Mouse (Mus musculus) ovary, postnatal 36 days (tissue): Measurements from ENCODE around the gene Sox15.

ENCODE experiments used
- DNase-seq: peaks from one replicate; pipeline ENCODE4 v3.0.0; 2022; ENCODE audit warnings: low spot score, mixed read lengths

Gene Sox15

DNA sequence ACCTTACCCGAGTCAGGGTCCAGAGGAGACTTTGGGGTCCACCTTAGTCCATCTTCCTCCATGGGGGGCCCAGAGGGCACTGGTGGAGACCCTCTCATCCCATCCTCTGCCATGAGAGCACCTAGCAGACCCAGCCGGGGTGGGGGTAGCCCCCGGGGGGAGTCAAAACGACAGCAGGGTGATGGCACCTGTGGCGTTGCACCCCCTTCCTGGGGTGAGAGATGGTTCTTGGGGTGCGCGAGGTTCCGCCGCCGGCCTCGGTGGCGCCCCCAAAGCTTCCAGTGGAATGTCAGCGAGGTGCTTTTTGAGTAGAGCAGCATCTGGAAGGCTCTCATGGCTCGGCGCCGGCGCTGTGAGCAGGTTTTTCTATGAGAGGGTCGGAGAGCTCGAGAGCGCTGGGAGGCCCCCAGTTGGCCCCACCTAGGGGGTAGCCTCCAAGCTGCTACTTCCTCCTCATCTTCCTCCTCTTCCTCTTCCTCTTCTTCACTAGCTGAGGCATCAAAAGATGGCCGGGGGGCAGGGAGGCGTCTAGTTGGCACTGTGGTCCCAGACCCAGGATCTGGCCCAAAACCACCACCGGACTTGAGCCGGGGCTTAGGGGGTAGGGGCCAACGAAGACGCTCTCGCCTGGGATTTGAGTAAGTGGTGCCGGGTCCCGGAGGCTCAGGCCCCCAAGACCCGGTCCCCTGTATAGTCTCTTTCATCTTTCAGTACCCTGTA lies 25.2 kb downstream of the Sox15 start:
- no peak for DNase-seq

DNA sequence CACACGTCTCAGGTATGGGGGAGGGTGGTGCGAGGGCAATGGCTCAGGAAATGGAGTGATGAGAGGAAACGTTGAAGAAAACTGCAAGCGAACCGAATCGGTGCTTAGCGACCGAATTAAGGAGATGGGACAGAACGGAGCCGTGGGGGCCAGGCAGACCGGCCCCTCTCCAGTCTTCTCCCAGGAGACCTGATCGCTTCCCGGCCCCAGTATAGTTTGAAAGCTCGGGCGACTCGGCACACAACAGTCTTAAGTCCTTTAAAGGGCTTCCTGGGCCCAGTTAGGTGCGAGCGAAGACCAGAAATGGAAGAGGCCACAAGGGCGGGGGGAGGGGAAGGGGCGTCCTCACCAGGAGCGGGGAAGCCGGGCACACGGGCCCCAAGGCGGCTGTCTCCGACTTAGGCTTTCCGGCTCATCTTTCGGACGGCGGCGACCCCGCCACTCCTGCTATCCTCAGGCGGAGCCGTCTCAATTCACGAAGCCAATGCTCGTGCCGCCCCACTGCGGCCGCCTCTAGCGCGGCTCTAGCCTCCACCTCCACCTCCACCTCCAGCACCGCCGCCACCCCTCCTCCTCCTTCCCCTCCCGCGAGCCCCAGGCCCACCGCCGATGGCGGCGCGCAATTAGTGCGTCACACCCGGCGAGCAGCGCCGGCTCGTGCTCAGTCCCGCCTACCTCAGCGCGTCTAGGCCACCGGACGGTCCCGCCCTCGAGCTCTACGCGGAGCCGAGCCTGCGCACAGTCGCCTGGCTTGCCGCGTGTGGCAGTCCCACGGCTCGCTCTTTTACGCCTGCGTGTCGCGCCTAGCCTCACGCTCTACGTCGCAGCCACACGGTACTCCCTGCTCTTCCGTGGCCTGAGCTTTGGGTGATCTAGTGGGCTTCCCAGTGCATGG lies 26.4 kb downstream of the Sox15 start, which contains the start of gene Senp3:
Senp3 (minus strand) TSS at position 771 of the 895 bp plus-strand sequence.
- DNase-seq: peak; percentile 96

GRCm38 (mm10) chr11:69682209-69682839 lies 27.2 kb downstream of the Sox15 start:
- no peak for DNase-seq

DNA sequence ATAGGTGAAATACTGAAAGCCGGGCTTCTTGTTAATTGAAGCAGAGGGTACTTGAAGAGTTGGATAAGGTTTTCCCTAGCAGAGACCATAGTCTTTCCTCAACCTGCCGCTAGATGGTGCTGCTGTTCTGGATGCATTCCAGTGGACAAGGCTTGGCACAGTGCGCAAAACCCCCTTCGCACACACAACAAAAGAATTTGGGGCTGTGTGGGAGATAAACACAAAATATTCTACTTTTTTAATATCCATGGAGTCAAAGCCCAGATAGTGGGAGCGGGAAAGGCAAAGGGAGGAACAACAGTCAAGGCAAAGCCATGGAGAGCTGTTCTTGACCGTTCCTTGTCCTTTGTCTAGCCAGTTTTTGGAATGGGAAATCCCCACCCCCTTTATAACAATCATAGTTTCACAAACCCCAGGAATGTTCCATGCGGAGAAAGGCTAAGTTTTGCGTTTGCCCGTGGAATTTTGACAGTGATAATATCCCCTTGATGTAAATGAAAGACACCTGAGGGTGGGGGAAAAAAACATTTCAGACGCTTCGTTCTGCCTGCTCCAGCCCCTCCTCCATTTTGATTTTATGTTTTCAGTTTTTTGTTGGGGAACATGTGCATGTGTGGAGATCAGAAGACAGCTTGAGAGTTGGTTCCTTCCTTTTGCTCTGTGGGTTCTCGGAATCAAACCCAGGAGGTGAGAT lies 27.9 kb downstream of the Sox15 start:
- peak; percentile 88 for DNase-seq

- DNase-seq: no peak
Measured at GRCm38 (mm10) chr11:69683576-69683975, 28.5 kb downstream of the Sox15 start.

DNA sequence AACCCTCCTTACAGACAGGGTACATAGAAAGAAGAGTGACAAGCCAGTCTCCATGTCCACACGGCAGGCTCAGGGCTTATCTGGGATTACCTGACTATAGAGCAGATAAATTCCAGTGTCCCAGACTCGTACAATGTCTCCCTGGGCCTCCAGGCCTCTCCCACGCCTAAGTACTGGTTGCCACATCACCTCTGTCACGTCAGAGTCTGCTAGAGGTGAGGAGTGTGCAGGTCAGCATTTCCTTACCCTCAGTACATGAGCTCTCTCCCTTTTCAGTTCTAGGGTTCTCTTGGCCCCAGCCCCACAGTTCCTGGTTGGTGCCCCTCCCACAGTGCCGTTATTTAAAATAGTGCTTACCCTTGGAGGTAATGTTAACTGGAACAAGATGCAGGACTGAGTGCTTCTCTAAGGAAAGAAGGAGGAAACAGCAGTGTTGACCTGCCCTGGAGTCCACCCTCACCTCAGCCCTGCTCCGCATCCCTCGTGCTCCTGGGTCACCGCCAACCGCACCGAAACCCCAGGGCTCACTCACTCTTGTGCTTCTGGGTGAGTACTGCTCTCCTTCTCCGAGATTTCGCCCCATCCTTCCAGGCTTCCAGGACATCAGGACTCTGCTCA lies 29.1 kb downstream of the Sox15 start:
- DNase-seq: peak; percentile 35

- DNase-seq: peak; percentile 21
Measured at GRCm38 (mm10) chr11:69684936-69685335, 29.8 kb downstream of the Sox15 start.

- DNase-seq: peak; percentile 73
Measured at GRCm38 (mm10) chr11:69685526-69686148, 30.5 kb downstream of the Sox15 start, which contains the start of gene Tnfsf13. Gene Tnfsf13, minus strand, starts transcription at chr11:69685784.

DNA sequence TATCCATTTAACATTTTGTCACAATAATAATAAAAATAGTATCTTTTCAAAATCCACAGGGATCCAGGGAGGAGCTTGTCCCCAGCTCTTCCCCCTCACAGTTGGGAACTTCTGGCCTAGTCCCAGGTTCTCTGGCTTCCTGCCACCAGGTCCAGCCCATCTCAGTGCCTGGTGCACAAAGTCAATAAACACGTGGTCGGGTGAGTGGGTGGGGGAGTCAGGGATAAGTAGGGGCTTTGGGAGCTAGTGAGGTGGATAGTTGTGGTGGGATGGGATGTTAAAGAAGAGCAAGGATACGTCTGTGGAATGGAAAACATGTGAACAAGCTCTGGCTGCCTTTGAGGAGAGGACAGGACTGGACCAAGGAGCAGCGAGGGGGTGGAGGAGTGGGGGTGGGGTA lies 31.3 kb downstream of the Sox15 start:
- peak; percentile 79 for DNase-seq

DNA sequence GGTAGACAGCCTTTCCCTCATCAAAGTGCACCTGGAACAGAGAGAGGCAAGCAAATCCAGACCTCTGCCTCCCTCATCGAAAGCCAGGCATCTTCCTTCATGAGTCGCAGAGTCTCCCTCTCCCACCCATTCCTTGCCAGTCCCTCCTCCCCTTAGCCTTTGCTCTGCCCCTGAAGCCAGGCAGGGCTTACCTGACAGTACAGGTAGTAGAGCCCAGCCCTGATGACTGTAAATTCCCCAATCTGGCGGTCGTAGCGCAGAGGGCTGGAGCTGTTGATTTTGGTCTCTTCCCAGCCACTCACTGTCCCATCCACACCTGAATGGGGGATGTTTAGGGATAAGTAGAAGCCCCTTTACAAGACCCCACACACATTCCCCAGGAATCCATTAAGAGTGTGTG lies 31.9 kb downstream of the Sox15 start:
- DNase-seq: no peak

DNA sequence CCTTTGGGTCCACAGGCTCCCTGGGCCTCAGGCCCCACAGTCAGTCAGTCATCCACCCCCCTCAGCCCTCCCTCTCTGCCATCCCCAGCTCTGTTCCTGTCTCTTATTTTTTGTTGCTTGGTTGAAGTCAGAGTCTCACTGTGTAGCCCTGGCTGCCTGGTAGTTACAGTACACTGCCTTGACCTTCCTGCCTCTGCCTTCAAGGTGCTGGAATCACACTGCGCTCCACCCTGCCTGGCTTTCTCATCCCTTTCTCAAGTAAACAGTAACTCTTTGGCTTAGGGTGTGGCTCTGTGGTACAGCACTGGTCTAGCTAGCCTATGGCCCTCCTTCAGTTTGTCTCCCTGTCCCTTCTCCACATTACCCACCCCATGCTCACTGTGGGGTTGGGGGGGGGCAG lies 34.8 kb downstream of the Sox15 start:
- DNase-seq: no peak

DNA sequence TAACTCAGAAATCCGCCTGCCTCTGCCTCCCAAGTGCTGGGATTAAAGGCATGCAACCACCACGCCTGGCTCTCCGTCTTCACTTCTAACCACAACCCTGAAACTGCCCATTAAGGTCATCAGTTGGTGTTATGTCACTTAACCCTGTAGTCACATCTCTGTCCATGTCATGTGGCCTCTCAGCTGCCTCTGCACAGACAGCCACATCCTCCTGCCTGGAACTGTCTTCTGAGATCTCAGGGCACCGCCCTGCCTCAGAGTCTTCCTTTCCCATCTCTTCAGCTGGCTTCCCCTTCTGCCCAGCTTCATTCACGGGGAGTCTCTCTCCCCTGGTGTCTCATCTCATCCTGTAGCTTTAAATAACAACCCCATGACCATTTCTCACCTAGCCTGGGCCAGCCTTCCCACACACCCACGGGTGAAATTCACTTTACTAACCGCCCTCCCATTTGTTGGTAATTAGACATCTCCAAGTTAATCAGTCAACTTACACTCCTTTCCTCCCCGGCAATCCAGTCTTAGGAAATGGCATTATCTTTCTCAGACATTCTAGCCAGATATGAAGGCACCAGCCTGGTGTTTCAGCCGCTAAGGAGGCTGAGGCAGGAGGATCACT lies 37.2 kb downstream of the Sox15 start:
- DNase-seq: no peak

GRCm38 (mm10) chr11:69692863-69693262 lies 37.7 kb downstream of the Sox15 start:
- DNase-seq: no peak

DNA sequence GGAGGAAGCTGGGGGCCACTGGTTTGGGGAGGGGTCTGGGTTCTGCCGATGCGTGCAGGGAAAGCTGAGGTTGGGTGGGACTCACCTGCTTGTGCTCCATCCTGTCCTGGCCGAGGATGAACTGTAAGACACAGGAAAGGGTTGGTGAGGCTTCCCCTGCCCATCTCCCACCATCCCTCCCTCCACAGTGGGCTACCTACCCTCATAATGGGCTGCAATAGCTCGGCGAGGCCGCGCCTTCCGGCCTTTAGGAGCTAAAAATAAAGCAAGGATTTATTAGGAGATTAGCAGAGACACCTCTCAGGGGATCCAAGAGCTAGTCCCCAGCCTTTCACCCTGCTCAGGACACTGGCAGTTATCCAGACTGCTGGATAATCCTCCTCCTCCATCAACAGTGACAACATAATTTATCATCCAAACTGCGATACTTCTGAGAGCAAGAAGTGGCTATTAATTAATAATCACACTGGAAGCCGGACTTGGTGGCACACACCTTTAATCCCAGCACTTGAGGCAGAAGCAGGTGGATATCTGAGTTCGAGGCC lies 38.4 kb downstream of the Sox15 start:
- DNase-seq: no peak

GRCm38 (mm10) chr11:69695046-69695360 lies 39.9 kb downstream of the Sox15 start:
- no peak for DNase-seq

- peak; percentile 80 for DNase-seq
Measured at GRCm38 (mm10) chr11:69695361-69696181, 40.5 kb downstream of the Sox15 start, which contains the start of the genes Tnfsf12 and Tnfsfm13. Gene Tnfsf12, minus strand, starts transcription at chr11:69695849. Gene Tnfsfm13, minus strand, starts transcription at chr11:69696098.

GRCm38 (mm10) chr11:69697396-69697795 lies 42.3 kb downstream of the Sox15 start:
- no peak for DNase-seq

GRCm38 (mm10) chr11:69698574-69698973 lies 43.5 kb downstream of the Sox15 start:
- no peak for DNase-seq

GRCm38 (mm10) chr11:69699595-69699994 lies 44.5 kb downstream of the Sox15 start:
- DNase-seq: no peak
